Mouse (Mus musculus) effector memory CD4-positive, alpha-beta T cell, adult 7 months (primary cell): Measurements from ENCODE around the gene Olfr173. TPM values are rescaled to one million over a fixed set of nuclear protein-coding genes. Genes with fewer than 3 reads are reported as not detected.

Experiments used
- polyA plus RNA-seq: library from polyadenylated mRNA; unstranded; fragments of 100-300 nt; shearing (Covaris generic); gene quantifications from one replicate; pipeline ENCODE4 v1.2.1, GENCODE M21; 2017

The Olfr173 gene
- 0.77 TPM for polyA plus RNA-seq

DNA sequence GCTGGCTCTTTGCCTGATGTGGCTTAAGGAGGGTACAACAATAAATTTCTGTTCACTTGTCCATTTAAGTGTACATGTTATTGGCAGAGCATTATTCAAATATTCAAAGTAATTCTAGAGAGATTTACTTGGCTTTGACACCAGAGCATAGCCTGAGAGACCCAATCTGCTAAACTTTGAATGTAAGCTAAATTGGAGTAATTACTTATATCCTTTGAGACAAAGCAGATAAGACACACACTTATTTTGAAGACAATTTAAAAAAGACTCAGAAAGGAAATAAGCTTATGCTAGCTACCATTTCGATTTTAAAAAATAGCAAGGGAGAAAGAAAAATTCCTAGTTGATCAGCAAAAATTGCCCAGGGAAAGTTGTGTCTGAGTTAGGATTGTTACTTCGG is at the start of gene Olfr173:
Gene Olfr173, minus strand, starts transcription at position 101 of the 400 bp plus-strand sequence.

DNA sequence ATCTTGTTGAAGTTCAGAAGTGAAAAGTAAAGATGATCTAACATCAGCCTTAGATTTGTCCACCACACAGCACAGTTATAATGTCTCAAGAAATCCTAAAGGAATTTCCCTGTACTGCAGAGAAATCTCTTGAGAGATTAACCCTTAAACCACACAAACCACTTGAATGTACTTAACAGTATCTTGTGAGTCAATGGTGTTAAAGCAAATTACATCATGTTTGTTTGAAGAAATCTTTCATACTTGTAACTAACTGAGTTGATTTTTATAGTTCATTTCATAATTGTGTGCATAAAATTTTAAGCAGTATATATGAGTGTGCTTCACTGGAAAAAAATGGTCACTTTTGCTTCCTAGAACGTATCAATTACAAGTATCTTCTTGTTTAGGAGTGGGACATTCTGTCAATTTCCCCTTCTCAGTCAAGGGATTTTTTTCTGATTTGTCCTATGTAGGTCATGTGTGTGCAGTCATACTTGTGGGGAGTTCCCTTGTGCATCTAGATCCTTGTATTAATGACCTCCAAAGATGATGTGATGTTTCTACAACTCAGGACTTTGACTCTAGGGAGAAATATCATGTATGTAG is 26.8 kb upstream of the Olfr173 start, which contains the start of gene Olfr175-ps1:
Gene Olfr175-ps1, minus strand, starts transcription at position 51 of the 588 bp plus-strand sequence.

DNA sequence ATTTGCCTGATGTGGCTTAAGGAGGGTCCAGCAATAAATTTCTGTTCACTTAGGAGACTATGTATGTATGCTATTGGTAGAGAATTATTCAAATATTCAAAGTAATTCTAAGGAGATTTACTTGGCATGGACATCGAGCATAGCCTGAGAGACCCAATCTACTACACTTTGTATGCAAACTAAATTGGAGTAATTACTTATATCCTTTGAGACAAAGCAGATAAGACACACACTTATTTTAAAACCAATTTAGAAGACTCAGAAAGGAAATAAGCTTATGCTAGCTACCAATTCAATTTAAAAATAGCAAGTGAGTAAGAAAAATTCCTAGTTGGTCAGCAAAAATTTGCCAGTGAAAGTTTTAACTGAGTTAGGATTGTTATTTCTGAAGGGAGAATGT is 37.0 kb downstream of the Olfr173 start, which contains the start of gene Olfr172:
Gene Olfr172, minus strand, starts transcription at position 101 of the 400 bp plus-strand sequence.

Other genes with a start within 250 kb of the Olfr173 start
- 1.3 TPM for gene Gm813, start 183.3 kb downstream of the Olfr173 start, polyA plus RNA-seq
- gene E330017A01Rik, start 161.5 kb downstream of the Olfr173 start, polyA plus RNA-seq = not detected
- 19.4 TPM for gene Cpox, start 130.0 kb downstream of the Olfr173 start, polyA plus RNA-seq
- not detected for gene Gpr15, start 81.2 kb downstream of the Olfr173 start, polyA plus RNA-seq
- gene Cldnd1, start 72.4 kb downstream of the Olfr173 start, polyA plus RNA-seq = 116 TPM
- gene Olfr172, start 37.1 kb downstream of the Olfr173 start, polyA plus RNA-seq = not detected
- not detected for gene Olfr175-ps1, start 26.5 kb upstream of the Olfr173 start, polyA plus RNA-seq
- gene Olfr177, start 74.5 kb upstream of the Olfr173 start, polyA plus RNA-seq = 0.16 TPM
- gene Olfr178, start 91.8 kb upstream of the Olfr173 start, polyA plus RNA-seq = not detected
- gene Olfr181, start 128.5 kb upstream of the Olfr173 start, polyA plus RNA-seq = not detected
- gene Olfr180, start 129.1 kb upstream of the Olfr173 start, polyA plus RNA-seq = not detected
- 0.27 TPM for gene Olfr183, start 195.1 kb upstream of the Olfr173 start, polyA plus RNA-seq
- not detected for gene Olfr186, start 230.0 kb upstream of the Olfr173 start, polyA plus RNA-seq
- gene Olfr187, start 239.5 kb upstream of the Olfr173 start, polyA plus RNA-seq = not detected